Mouse (Mus musculus) midbrain, embryonic 10.5 days (tissue): Measurements from ENCODE around the gene Itgb7. TPM values are rescaled to one million over a fixed set of nuclear protein-coding genes. Genes with fewer than 3 reads are reported as not detected.

ENCODE experiments used
- DNase-seq: peaks from one replicate; pipeline ENCODE4 v3.0.0-alpha.2; 2017; ENCODE audit warnings: low spot score
- H3K27ac ChIP-seq: fragments of 300-500 bp; sonication (generic); replicated peaks from 2 replicates; pipeline ENCODE4 v1.5.1; 2016; ENCODE audit warnings: mild to moderate bottlenecking
- H3K27me3 ChIP-seq: fragments of 300-500 bp; sonication (generic); 2 replicates; pipeline ENCODE4 v1.6.1; 2016; ENCODE audit warnings: low read depth, mild to moderate bottlenecking; ENCODE audit not compliant: poor library complexity, severe bottlenecking
- H3K36me3 ChIP-seq: fragments of 300-500 bp; sonication (generic); 2 replicates; pipeline ENCODE4 v1.6.1; 2016; ENCODE audit warnings: mild to moderate bottlenecking, moderate library complexity
- H3K4me1 ChIP-seq: fragments of 300-500 bp; sonication (generic); 2 replicates; pipeline ENCODE4 v1.6.1; 2016
- H3K4me3 ChIP-seq: fragments of 300-500 bp; sonication (generic); 2 replicates; pipeline ENCODE4 v1.5.1; 2016; ENCODE audit warnings: mild to moderate bottlenecking, moderate library complexity
- H3K9me3 ChIP-seq: fragments of 300-500 bp; sonication (generic); replicated peaks from 2 replicates; pipeline ENCODE4 v1.6.1; 2016; ENCODE audit warnings: mild to moderate bottlenecking
- WGBS: fragments of 180-500 bp; shearing (Covaris S2); methylation state at CpG from one replicate; pipeline ENCODE4 v1.1.7; 2016; 5-methylcytosine and 5-hydroxymethylcytosine counted together
- polyA plus RNA-seq: library from polyadenylated mRNA; unstranded; fragments of >200 nt; fragmentation: Nextera tagmentation; extraction: Ambion mirVana; gene quantifications from 2 replicates; pipeline ENCODE4 v1.2.1, GENCODE M21; 2016

Itgb7 gene
- polyA plus RNA-seq, 1 experiment from 2014 or later = 0.31 TPM

- peak overlapping the region; percentile 29; the same call in 1 of the 2 replicates for H3K27ac ChIP-seq
- H3K36me3 ChIP-seq = no peaks in the 10 kb centered on the region
- 0 out of 2 replicates have a peak overlapping the region, but pooled peaks have one; percentile 5 for H3K4me3 ChIP-seq
- 8% methylated on average over 11 of the region's 11 CpGs for WGBS
- DNase-seq = no peak
- peaks cover 81% of the 10 kb centered on the region for H3K27me3 ChIP-seq
- H3K9me3 ChIP-seq = no peaks in the 10 kb centered on the region
- H3K4me1 ChIP-seq = peaks cover 42% of the 10 kb centered on the region
These were observed 27.0 kb upstream of the Itgb7 start for GRCm38 (mm10) chr15:102258581-102259253.

- Histone ChIP-seq H3K27ac (0 out of 2 replicates have a peak overlapping the region, but pooled peaks have one; percentile 29), H3K27me3 (peaks cover 81% of the 10 kb centered on the region), H3K9me3 (no peaks in the 10 kb centered on the region), H3K36me3 (no peaks in the 10 kb centered on the region), H3K4me3 (peak overlapping the region; percentile 66), H3K4me1 (peaks cover 42% of the 10 kb centered on the region)
- WGBS = 4% methylated on average over 12 of the region's 12 CpGs
- DNase-seq = peak; percentile 46
These were observed 26.3 kb upstream of the Itgb7 start for GRCm38 (mm10) chr15:102258076-102258470.

- H3K27me3 ChIP-seq = peaks cover 78% of the 10 kb centered on the region
- DNase-seq = peak; percentile 49
- peak within 1 kb of the TSS; percentile 75 for H3K27ac ChIP-seq
- H3K9me3 ChIP-seq = no peaks in the 10 kb centered on the region
- H3K4me3 ChIP-seq = peak within 1 kb of the TSS; percentile 66
- H3K4me1 ChIP-seq = peaks cover 42% of the 10 kb centered on the region
- under 1% methylated on average over 40 of the region's 46 CpGs for WGBS
- H3K36me3 ChIP-seq = no peaks in the 10 kb centered on the region
These were observed 25.7 kb upstream of the Itgb7 start, which contains the start of gene Rarg for GRCm38 (mm10) chr15:102257202-102258075. Rarg (minus strand) TSS chr15:102257517.

- H3K9me3 ChIP-seq = no peaks in the 10 kb centered on the region
- peaks cover 42% of the 10 kb centered on the region for H3K4me1 ChIP-seq
- peak overlapping the region; percentile 75 for H3K27ac ChIP-seq
- 9% methylated on average over 22 of the region's 22 CpGs for WGBS
- no peaks in the 10 kb centered on the region for H3K36me3 ChIP-seq
- peak overlapping the region; percentile 66 for H3K4me3 ChIP-seq
- no peak for DNase-seq
- peaks cover 82% of the 10 kb centered on the region for H3K27me3 ChIP-seq
These were observed 24.9 kb upstream of the Itgb7 start for GRCm38 (mm10) chr15:102256431-102257201.

- Histone ChIP-seq H3K9me3 (no peaks in the 10 kb centered on the region), H3K4me3 (peak overlapping the region; percentile 66; the same call in 1 of the 2 replicates), H3K27me3 (peaks cover 91% of the 10 kb centered on the region), H3K27ac (no peak overlapping the region; the same call in 1 of the 2 replicates), H3K4me1 (peaks cover 46% of the 10 kb centered on the region), H3K36me3 (no peaks in the 10 kb centered on the region)
- DNase-seq = no peak
- WGBS = 49% methylated on average over 13 of the region's 14 CpGs
These were observed 24.0 kb upstream of the Itgb7 start for GRCm38 (mm10) chr15:102255547-102256255.

GRCm38 (mm10) chr15:102250521-102250920 is 18.8 kb upstream of the Itgb7 start:
- Histone ChIP-seq H3K4me1 (peaks cover 57% of the 10 kb centered on the region), H3K36me3 (no peaks in the 10 kb centered on the region), H3K9me3 (no peaks in the 10 kb centered on the region), H3K27ac (no peak overlapping the region), H3K27me3 (peaks cover 95% of the 10 kb centered on the region), H3K4me3 (no peak overlapping the region)
- no peak for DNase-seq
- WGBS = 59% methylated on average over 5 of the region's 5 CpGs

- no peak for DNase-seq
- Histone ChIP-seq H3K4me3 (peak overlapping the region; percentile 32; the same call in 1 of the 2 replicates), H3K27ac (no peak overlapping the region; the same call in 1 of the 2 replicates), H3K36me3 (no peaks in the 10 kb centered on the region), H3K27me3 (peaks cover 95% of the 10 kb centered on the region), H3K9me3 (no peaks in the 10 kb centered on the region), H3K4me1 (peaks cover 61% of the 10 kb centered on the region)
- 49% methylated on average over 9 of the region's 9 CpGs for WGBS
These were observed 18.2 kb upstream of the Itgb7 start for GRCm38 (mm10) chr15:102249967-102250366.

GRCm38 (mm10) chr15:102249251-102249691 is 17.5 kb upstream of the Itgb7 start:
- no peaks in the 10 kb centered on the region for H3K36me3 ChIP-seq
- H3K4me3 ChIP-seq = peak overlapping the region; percentile 32
- 1% methylated on average over 13 of the region's 13 CpGs for WGBS
- peak; percentile 52 for DNase-seq
- H3K9me3 ChIP-seq = no peaks in the 10 kb centered on the region
- H3K27ac ChIP-seq = peak overlapping the region; percentile 71
- H3K27me3 ChIP-seq = peaks cover 95% of the 10 kb centered on the region
- H3K4me1 ChIP-seq = peaks cover 67% of the 10 kb centered on the region

- H3K9me3 ChIP-seq = no peaks in the 10 kb centered on the region
- no peak overlapping the region; the same call in 1 of the 2 replicates for H3K27ac ChIP-seq
- H3K27me3 ChIP-seq = peaks cover 95% of the 10 kb centered on the region
- 0% methylated on average over 3 of the region's 3 CpGs for WGBS
- peaks cover 72% of the 10 kb centered on the region for H3K4me1 ChIP-seq
- peak overlapping the region; percentile 14; the same call in 1 of the 2 replicates for H3K4me3 ChIP-seq
- DNase-seq = no peak
- H3K36me3 ChIP-seq = no peaks in the 10 kb centered on the region
These were observed 17.1 kb upstream of the Itgb7 start for GRCm38 (mm10) chr15:102248812-102249191.

GRCm38 (mm10) chr15:102248131-102248811 is 16.5 kb upstream of the Itgb7 start:
- peak overlapping the region; percentile 70 for H3K4me3 ChIP-seq
- H3K27ac ChIP-seq = peak overlapping the region; percentile 75
- no peak for DNase-seq
- WGBS = 2% methylated on average over 8 of the region's 8 CpGs
- peaks cover 77% of the 10 kb centered on the region for H3K4me1 ChIP-seq
- H3K36me3 ChIP-seq = no peaks in the 10 kb centered on the region
- peaks cover 95% of the 10 kb centered on the region for H3K27me3 ChIP-seq
- no peaks in the 10 kb centered on the region for H3K9me3 ChIP-seq
